Mouse (Mus musculus) midbrain, embryonic 11.5 days (tissue): ENCODE measurements at regions not wholly inside any gene's neighbourhood (a gene's known extent, or its start where the extent isn't known, plus 50 kb on each side); places are given as distances from the start of the nearest gene placed in this dataset.

ENCODE experiments used
- ATAC-seq: fragments of 200-750 bp; cut with Nextera tagmentation; 2 replicates; pipeline ENCODE4 v1.8.0; 2017; ENCODE audit warnings: moderate TSS enrichment, moderate library complexity; ENCODE audit not compliant: low FRiP score
- DNase-seq: peaks from one replicate; pipeline ENCODE4 v3.0.0; 2015; ENCODE audit warnings: low spot score; ENCODE audit errors: missing footprints
- H3K27ac ChIP-seq: fragments of 300-500 bp; sonication (generic); 2 replicates; pipeline ENCODE4 v1.5.1; 2014; ENCODE audit warnings: low read depth, low read length
- H3K27me3 ChIP-seq: fragments of 300-500 bp; sonication (generic); 2 replicates; pipeline ENCODE4 v1.6.1; 2014; ENCODE audit warnings: mild to moderate bottlenecking, low read length, moderate library complexity, mixed read lengths; ENCODE audit not compliant: control insufficient read depth, insufficient read depth
- H3K36me3 ChIP-seq: fragments of 300-500 bp; sonication (generic); 2 replicates; pipeline ENCODE4 v1.6.1; 2014; ENCODE audit warnings: mild to moderate bottlenecking, low read length, moderate library complexity, mixed read lengths; ENCODE audit not compliant: control insufficient read depth, insufficient read depth
- H3K4me1 ChIP-seq: fragments of 300-500 bp; sonication (generic); 2 replicates; pipeline ENCODE4 v1.6.1; 2014; ENCODE audit warnings: low read length; ENCODE audit not compliant: control insufficient read depth, insufficient read depth
- H3K4me2 ChIP-seq: fragments of 300-500 bp; sonication (generic); 2 replicates; pipeline ENCODE4 v1.6.1; 2014; ENCODE audit warnings: mild to moderate bottlenecking, moderate library complexity
- H3K4me3 ChIP-seq: fragments of 300-500 bp; sonication (generic); 2 replicates; pipeline ENCODE4 v1.5.1; 2014; ENCODE audit warnings: low read depth, low read length
- H3K9ac ChIP-seq: fragments of 300-500 bp; sonication (generic); 2 replicates; pipeline ENCODE4 v1.6.1; 2014; ENCODE audit warnings: low read length
- H3K9me3 ChIP-seq: fragments of 300-500 bp; sonication (generic); 2 replicates; pipeline ENCODE4 v1.6.1; 2016; ENCODE audit warnings: low read length; ENCODE audit not compliant: control insufficient read depth
- WGBS: fragments of 180-500 bp; shearing (Covaris S2); extraction: QIAGEN DNeasy Blood & Tissue Kit; methylation state at CpG from one replicate; pipeline ENCODE4 v1.1.7; 2014; 5-methylcytosine and 5-hydroxymethylcytosine counted together

- no peak overlapping the region for H3K9ac ChIP-seq
- H3K27ac ChIP-seq = no peak overlapping the region
- H3K36me3 ChIP-seq = no peaks in the 10 kb centered on the region
- no peak overlapping the region for H3K4me3 ChIP-seq
- no peaks in the 10 kb centered on the region for H3K9me3 ChIP-seq
- DNase-seq (no peak), ATAC-seq (no peak)
- no peak overlapping the region for H3K4me2 ChIP-seq
- no peaks in the 10 kb centered on the region for H3K27me3 ChIP-seq
- H3K4me1 ChIP-seq = no peaks in the 10 kb centered on the region
Observed at GRCm38 (mm10) chr17:76205082-76205481, 653.3 kb upstream of the Fam98a start.

DNA sequence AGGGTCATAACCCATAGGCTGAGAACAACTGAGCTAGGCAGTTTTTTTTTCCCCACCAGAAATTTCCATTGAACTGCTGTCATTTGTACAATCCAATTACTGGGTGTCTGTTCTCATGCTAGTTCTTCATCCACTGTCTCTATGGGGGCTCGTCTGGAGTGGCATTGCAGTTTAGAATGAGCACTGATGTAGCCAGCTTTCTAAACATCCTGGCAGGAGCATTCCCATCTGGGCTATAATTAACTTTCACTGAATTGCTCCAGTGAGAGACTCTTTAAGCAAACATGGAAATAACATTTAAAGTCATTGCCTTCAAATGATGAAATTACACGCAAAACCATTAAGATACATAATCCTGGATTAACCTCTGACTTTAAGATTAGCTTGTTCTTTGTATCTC, 633.1 kb upstream of the Fam98a start:
- DNase-seq (no peak), ATAC-seq (peak; percentile 70; the same call in 1 of the 2 replicates)
- WGBS = 20% methylated on average over 2 of the region's 2 CpGs
- no peaks in the 10 kb centered on the region for H3K27me3 ChIP-seq
- H3K27ac ChIP-seq = no peak overlapping the region
- no peak overlapping the region for H3K9ac ChIP-seq
- no peaks in the 10 kb centered on the region for H3K9me3 ChIP-seq
- no peak overlapping the region for H3K4me3 ChIP-seq
- no peaks in the 10 kb centered on the region for H3K36me3 ChIP-seq
- H3K4me2 ChIP-seq = no peak overlapping the region
- H3K4me1 ChIP-seq = no peaks in the 10 kb centered on the region

DNA sequence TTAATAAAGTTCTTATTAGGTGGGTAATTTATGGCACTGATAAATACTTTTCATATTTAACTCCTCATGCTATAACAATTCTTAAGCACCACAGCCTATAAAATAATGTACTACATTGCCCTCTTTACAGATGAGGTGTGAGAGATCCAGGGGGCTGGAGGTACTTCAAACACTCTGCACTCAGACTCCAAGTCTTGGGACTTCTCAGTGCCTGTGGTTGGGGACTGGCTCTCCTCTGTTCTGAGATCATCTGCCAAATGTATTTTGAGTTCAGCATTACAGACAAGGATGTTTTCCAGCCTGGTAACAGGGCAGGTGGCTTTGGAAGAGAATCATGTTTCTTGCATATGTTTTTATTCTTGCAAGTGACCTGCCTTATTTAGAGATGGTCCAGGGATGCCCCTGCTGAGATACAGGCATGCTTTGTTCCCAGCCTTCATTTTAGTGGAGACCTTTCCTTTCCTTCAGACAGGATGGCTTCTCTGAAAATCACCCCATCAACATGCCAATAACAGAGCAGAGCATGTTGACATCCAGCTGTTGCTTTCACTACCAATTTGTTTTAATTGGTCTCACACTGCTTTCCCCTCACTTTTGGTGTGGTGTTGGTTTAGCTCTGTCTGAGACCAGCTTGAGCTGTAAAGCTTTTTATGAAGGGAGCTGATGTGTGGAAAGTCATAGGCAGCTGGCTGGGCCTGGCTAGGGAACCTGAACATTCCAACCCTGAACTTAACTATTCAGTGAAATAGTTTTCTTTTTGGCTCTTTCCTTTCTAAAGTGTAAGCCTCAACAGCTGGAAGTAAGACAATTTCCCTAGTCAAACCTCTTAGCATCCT, 585.1 kb upstream of the Fam98a start:
- Histone ChIP-seq H3K9ac (no peak overlapping the region), H3K4me1 (no peaks in the 10 kb centered on the region), H3K27me3 (no peaks in the 10 kb centered on the region), H3K27ac (no peak overlapping the region), H3K4me3 (no peak overlapping the region), H3K9me3 (no peaks in the 10 kb centered on the region), H3K36me3 (no peaks in the 10 kb centered on the region), H3K4me2 (no peak overlapping the region)
- DNase-seq (no peak), ATAC-seq (no peak)

DNA sequence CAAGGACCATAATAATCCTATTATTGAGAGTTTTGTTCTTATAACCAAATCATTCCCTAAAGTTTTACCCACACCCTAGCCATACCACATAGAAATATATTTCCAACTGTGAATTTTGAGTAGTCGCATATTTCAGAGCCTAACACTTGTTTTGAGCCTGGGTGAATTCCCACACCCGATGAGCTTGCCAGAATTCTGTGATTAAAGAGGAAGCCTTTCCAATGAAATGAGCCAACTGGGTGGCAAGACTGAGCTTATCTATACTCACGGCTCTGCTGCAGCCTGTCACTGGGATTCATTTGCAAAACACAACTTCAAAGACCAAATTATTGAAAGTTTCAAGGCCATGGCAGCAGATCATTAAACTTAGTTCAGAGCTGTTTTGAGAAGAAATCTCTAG, 582.3 kb upstream of the Fam98a start:
- H3K27me3 ChIP-seq = no peaks in the 10 kb centered on the region
- no peak overlapping the region for H3K9ac ChIP-seq
- H3K36me3 ChIP-seq = no peaks in the 10 kb centered on the region
- H3K9me3 ChIP-seq = no peaks in the 10 kb centered on the region
- H3K4me1 ChIP-seq = no peaks in the 10 kb centered on the region
- ATAC-seq (no peak), DNase-seq (no peak)
- no peak overlapping the region for H3K4me2 ChIP-seq
- 84% methylated on average over 3 of the region's 3 CpGs for WGBS
- no peak overlapping the region for H3K4me3 ChIP-seq
- H3K27ac ChIP-seq = no peak overlapping the region

- H3K36me3 ChIP-seq = no peaks in the 10 kb centered on the region
- ATAC-seq (no peak), DNase-seq (no peak)
- no peak overlapping the region for H3K9ac ChIP-seq
- no peaks in the 10 kb centered on the region for H3K9me3 ChIP-seq
- H3K4me3 ChIP-seq = no peak overlapping the region
- no peak overlapping the region for H3K27ac ChIP-seq
- 76% methylated on average over 5 of the region's 5 CpGs for WGBS
- no peaks in the 10 kb centered on the region for H3K4me1 ChIP-seq
- H3K4me2 ChIP-seq = no peak overlapping the region
- H3K27me3 ChIP-seq = no peaks in the 10 kb centered on the region
Observed at GRCm38 (mm10) chr17:76125260-76125659, 573.5 kb upstream of the Fam98a start.

GRCm38 (mm10) chr17:76111315-76112195, 559.8 kb upstream of the Fam98a start:
- Histone ChIP-seq H3K4me1 (peaks cover 5% of the 10 kb centered on the region; the same call in 1 of the 2 replicates), H3K27ac (no peak overlapping the region), H3K36me3 (no peaks in the 10 kb centered on the region), H3K4me3 (no peak overlapping the region), H3K9me3 (no peaks in the 10 kb centered on the region), H3K27me3 (no peaks in the 10 kb centered on the region; the same call in 1 of the 2 replicates), H3K4me2 (no peak overlapping the region), H3K9ac (no peak overlapping the region)
- peak; percentile 92 for ATAC-seq
- WGBS = 63% methylated on average over 9 of the region's 9 CpGs
- peak; percentile 85 for DNase-seq

DNA sequence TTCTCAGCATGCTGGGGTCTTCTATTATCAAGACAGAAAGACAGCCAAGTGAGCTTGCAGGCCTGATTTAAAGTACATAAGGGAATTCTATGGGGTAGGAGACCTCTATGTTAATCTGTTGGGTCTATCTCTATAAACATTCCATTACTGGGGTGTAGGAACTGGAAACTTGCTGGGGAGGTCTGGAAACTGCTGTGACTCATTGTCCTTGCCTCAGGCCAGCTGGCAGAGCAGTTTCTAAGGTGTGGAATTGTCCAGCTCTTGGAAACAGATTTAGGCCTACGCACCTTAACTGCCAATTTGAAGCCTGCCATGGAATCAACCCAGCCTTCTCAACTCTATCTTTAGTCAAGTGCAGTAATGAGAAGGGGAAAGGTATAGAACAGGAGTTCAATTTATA, 559.1 kb upstream of the Fam98a start:
- H3K36me3 ChIP-seq = no peaks in the 10 kb centered on the region
- no peaks in the 10 kb centered on the region for H3K9me3 ChIP-seq
- H3K4me1 ChIP-seq = peaks cover 5% of the 10 kb centered on the region; the same call in 1 of the 2 replicates
- no peak overlapping the region for H3K4me2 ChIP-seq
- H3K9ac ChIP-seq = no peak overlapping the region
- H3K27me3 ChIP-seq = no peaks in the 10 kb centered on the region; the same call in 1 of the 2 replicates
- no peak overlapping the region for H3K4me3 ChIP-seq
- ATAC-seq (no peak), DNase-seq (no peak)
- no peak overlapping the region for H3K27ac ChIP-seq
- WGBS = 86% methylated on average over 1 of the region's 1 CpGs

DNA sequence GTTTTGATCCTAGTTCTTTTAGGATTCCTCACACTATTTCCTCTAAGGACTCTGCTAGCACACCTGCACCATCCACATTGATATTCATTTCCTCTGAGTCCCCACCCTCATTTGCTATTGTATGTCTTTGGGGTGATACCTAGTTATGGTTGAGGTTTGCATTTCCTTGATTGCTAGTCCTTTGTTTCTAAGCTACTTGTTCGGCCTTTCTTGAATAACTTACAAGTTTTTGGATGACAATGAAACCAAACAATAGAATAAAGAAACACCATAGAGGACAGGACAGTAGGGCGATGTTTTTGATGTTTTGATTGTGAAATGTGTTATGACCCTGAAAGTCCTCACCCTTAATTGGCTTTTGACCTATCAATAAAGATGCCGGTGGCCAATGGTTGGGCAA, 531.8 kb upstream of the Fam98a start:
- ATAC-seq = no peak
- Histone ChIP-seq H3K4me2 (no peak overlapping the region), H3K9ac (no peak overlapping the region), H3K9me3 (no peaks in the 10 kb centered on the region), H3K27me3 (no peaks in the 10 kb centered on the region), H3K4me3 (no peak overlapping the region), H3K27ac (no peak overlapping the region), H3K4me1 (no peaks in the 10 kb centered on the region), H3K36me3 (no peaks in the 10 kb centered on the region)
- 85% methylated on average over 3 of the region's 3 CpGs for WGBS
- DNase-seq = no peak

DNA sequence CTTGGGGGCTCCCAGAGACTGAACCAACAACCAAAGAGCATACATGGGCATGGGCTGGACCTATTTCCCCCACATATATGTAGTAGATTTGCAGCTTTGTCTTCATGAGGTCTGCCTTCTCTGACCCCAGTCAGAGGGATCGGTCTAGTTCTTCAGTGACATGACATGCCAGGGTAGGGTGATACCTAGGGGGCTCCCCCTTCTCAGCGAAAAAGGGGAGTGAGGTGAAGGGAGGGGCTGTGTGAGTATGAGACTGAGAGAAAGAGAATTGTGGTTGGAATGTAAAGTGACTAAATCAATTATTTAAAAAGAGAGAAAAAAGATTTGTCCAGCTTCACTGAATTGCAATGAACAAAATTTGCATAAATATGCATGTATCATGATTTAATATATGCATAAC, 530.0 kb upstream of the Fam98a start:
- 83% methylated on average over 2 of the region's 2 CpGs for WGBS
- H3K27me3 ChIP-seq = no peaks in the 10 kb centered on the region
- no peaks in the 10 kb centered on the region for H3K4me1 ChIP-seq
- no peaks in the 10 kb centered on the region for H3K9me3 ChIP-seq
- ATAC-seq (no peak), DNase-seq (no peak)
- H3K4me3 ChIP-seq = no peak overlapping the region
- no peak overlapping the region for H3K9ac ChIP-seq
- no peak overlapping the region for H3K4me2 ChIP-seq
- no peak overlapping the region for H3K27ac ChIP-seq
- H3K36me3 ChIP-seq = no peaks in the 10 kb centered on the region
